Mouse (Mus musculus): Measurements from ENCODE around the gene Tgm7. TPM values are rescaled to one million over a fixed set of nuclear protein-coding genes. Genes with fewer than 3 reads are reported as not detected.

Tgm7 gene
- total and polyA plus RNA-seq, 3 experiments, result not detected

DNA sequence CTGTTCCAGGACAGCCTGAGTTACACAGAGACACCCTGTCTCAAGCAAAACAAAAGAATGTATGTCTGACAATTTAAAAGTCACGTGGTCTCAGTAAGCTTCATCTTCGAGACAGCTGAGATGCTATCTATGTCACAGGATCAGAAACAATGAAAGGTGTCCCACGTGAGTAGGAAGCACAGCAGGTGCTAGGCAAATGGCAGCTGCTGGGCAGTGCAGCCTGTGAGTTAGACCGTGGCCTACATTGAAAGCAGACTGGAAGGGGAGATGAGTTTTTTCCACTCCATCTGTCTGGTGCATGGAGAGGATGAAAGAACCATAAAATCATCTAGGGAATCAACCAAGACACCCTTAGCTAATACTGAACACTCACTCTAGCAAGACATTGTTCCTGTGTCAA is 42.5 kb downstream of the Tgm7 start:
- no peak overlapping the region for H3K27ac ChIP-seq (ENCODE audit: insufficient read depth, low read depth)
- no peak for DNase-seq (ENCODE audit: extremely low read depth)
- H3K79me2 ChIP-seq (replicated peaks; ENCODE audit: control insufficient read depth, extremely low read depth, insufficient read depth, poor library complexity, severe bottlenecking), result no peaks in the 10 kb centered on the region
- dilution Hi-C loops (cut with MboI; ENCODE audit: extremely low pct_ligation_motif_present, extremely low pct_unique_long_range_greater_than_20kb, low sequenced_read_pairs) (no loop called here), in situ Hi-C loops (cut with MboI; ENCODE audit: low pct_ligation_motif_present, low pct_unique_long_range_greater_than_20kb, low sequenced_read_pairs) (no loop called here)
- peaks cover 17% of the 10 kb centered on the region for H3K27me3 ChIP-seq (replicated peaks)
- no peak overlapping the region for H3K4me3 ChIP-seq (replicated peaks in 1 of 3; ENCODE audit: low read depth in 2 of 3, low read length in 2 of 3, poor library complexity in 1 of 3)
- TF ChIP-seq SMC3 (IDR thresholded peaks at IDR 0.05; ENCODE audit: low read depth, low read length), result no peak
- TF ChIP-seq CTCF (conservative IDR thresholded peaks at IDR 0.05 in 1 of 2, IDR thresholded peaks at IDR 0.05 in 1 of 2; ENCODE audit: low read depth in 2 of 2, low read length in 2 of 2), result no peak
- no peak for TF ChIP-seq UBTF (IDR thresholded peaks at IDR 0.05; ENCODE audit: low read depth, low read length)
- no peak for TF ChIP-seq ELF1 (IDR thresholded peaks at IDR 0.05; ENCODE audit: low read depth, low read length)
- no peak for TF ChIP-seq CHD2 (IDR thresholded peaks at IDR 0.05; ENCODE audit: low read length)
- TF ChIP-seq BHLHE40 (IDR thresholded peaks at IDR 0.05; ENCODE audit: low read depth, low read length), result no peak
- no peak for TF ChIP-seq RAD21 (IDR thresholded peaks at IDR 0.05; ENCODE audit: low read depth, low read length)
- TF ChIP-seq USF2 (conservative IDR thresholded peaks at IDR 0.05; ENCODE audit: low read depth, low read length), result peak; percentile 17; the same call in 1 of the 2 replicates
- TF ChIP-seq EP300 (IDR thresholded peaks at IDR 0.05; ENCODE audit: low read length), result no peak
- TF ChIP-seq KAT2A (IDR thresholded peaks at IDR 0.05; ENCODE audit: insufficient replicate concordance, low read length), result no peak
- no peak for TF ChIP-seq SIN3A (IDR thresholded peaks at IDR 0.05; ENCODE audit: low read length)
- no peak for TF ChIP-seq MEF2A (IDR thresholded peaks at IDR 0.05; ENCODE audit: borderline replicate concordance, low read depth, low read length)
- TF ChIP-seq PAX5 (IDR thresholded peaks at IDR 0.05; ENCODE audit: low read length), result no peak
- TF ChIP-seq POLR2A (IDR thresholded peaks at IDR 0.05; ENCODE audit: low read depth, low read length), result no peak
- TF ChIP-seq ZMIZ1 (IDR thresholded peaks at IDR 0.05; ENCODE audit: low read depth, low read length), result no peak
- no peak for TF ChIP-seq MXI1 (IDR thresholded peaks at IDR 0.05; ENCODE audit: low read depth, low read length)
- 0 out of 2 replicates have a peak, but pooled peaks have one; percentile 19 for TF ChIP-seq MAX (IDR thresholded peaks at IDR 0.05; ENCODE audit: low read length)
- no peaks in the 10 kb centered on the region for H3K4me1 ChIP-seq (ENCODE audit: control insufficient read depth in 1 of 2, insufficient read depth in 2 of 2)
- H3K36me3 ChIP-seq (replicated peaks in 1 of 2; ENCODE audit: control insufficient read depth in 1 of 2, insufficient read depth in 1 of 2, low read length in 1 of 2), result no peaks in the 10 kb centered on the region
- H3K9me3 ChIP-seq (replicated peaks; ENCODE audit: low read length), result no peaks in the 10 kb centered on the region
- H3K9ac ChIP-seq (ENCODE audit: insufficient read depth, low read depth), result no peak overlapping the region
- no peak overlapping the region for H3K4me2 ChIP-seq (ENCODE audit: insufficient read depth, low read depth, poor library complexity, severe bottlenecking)

DNA sequence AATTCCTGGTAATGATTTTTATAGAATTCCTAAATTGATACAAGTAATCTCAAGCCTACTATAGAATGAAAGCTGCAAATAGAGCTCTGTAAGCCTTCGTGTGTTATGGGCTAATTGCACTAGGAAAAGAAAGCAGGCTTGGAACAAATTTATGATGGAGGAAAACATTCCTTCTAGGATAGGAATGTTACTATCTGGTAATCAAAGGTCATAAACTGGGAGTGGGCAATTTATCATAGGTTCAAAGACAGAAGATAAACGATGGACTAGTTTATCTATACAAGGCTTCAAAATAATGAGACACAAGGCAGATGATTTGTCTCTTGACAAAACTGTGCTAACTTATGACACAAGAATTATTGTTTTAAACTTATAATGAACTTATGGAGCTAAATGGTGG is 48.3 kb downstream of the Tgm7 start:
- TF ChIP-seq BHLHE40 (IDR thresholded peaks at IDR 0.05; ENCODE audit: low read depth, low read length), result no peak
- no peak overlapping the region for H3K4me2 ChIP-seq (ENCODE audit: insufficient read depth, low read depth, poor library complexity, severe bottlenecking)
- no peaks in the 10 kb centered on the region for H3K4me1 ChIP-seq (ENCODE audit: control insufficient read depth in 1 of 2, insufficient read depth in 2 of 2)
- H3K9ac ChIP-seq (ENCODE audit: insufficient read depth, low read depth), result no peak overlapping the region
- H3K79me2 ChIP-seq (replicated peaks; ENCODE audit: control insufficient read depth, extremely low read depth, insufficient read depth, poor library complexity, severe bottlenecking), result no peaks in the 10 kb centered on the region
- no peaks in the 10 kb centered on the region for H3K36me3 ChIP-seq (replicated peaks in 1 of 2; ENCODE audit: control insufficient read depth in 1 of 2, insufficient read depth in 1 of 2, low read length in 1 of 2)
- no peak overlapping the region for H3K4me3 ChIP-seq (replicated peaks in 1 of 3; ENCODE audit: low read depth in 2 of 3, low read length in 2 of 3, poor library complexity in 1 of 3)
- H3K9me3 ChIP-seq (replicated peaks; ENCODE audit: low read length), result no peaks in the 10 kb centered on the region
- in situ Hi-C loops (cut with MboI; ENCODE audit: low pct_ligation_motif_present, low pct_unique_long_range_greater_than_20kb, low sequenced_read_pairs), result no loop called here
- dilution Hi-C loops (cut with MboI; ENCODE audit: extremely low pct_ligation_motif_present, extremely low pct_unique_long_range_greater_than_20kb, low sequenced_read_pairs), result no loop called here
- DNase-seq (ENCODE audit: extremely low read depth), result no peak
- H3K27me3 ChIP-seq (replicated peaks), result peaks cover 12% of the 10 kb centered on the region
- no peak overlapping the region for H3K27ac ChIP-seq (ENCODE audit: insufficient read depth, low read depth)
